Mouse (Mus musculus) ES-CJ7 (cell line): Measurements from ENCODE around the gene Dhdds.

ENCODE experiments used
- DNase-seq: peaks from one replicate; pipeline ENCODE4 v3.0.0; 2011; ENCODE audit warnings: low read depth, low spot score

Gene Dhdds

GRCm38 (mm10) chr4:133956358-133956757, 44.4 kb downstream of the Dhdds start:
- DNase-seq, result peak; percentile 97

GRCm38 (mm10) chr4:133946736-133947135, 54.0 kb downstream of the Dhdds start:
- no peak for DNase-seq

GRCm38 (mm10) chr4:133943791-133944190, 56.9 kb downstream of the Dhdds start:
- no peak for DNase-seq

GRCm38 (mm10) chr4:133942679-133943078, 58.0 kb downstream of the Dhdds start:
- DNase-seq, result no peak

- DNase-seq, result no peak
These were observed 59.1 kb downstream of the Dhdds start for GRCm38 (mm10) chr4:133941576-133941975.

- no peak for DNase-seq
These were observed 60.1 kb downstream of the Dhdds start for GRCm38 (mm10) chr4:133940386-133941260.

GRCm38 (mm10) chr4:133938077-133938476, 62.6 kb downstream of the Dhdds start:
- no peak for DNase-seq

GRCm38 (mm10) chr4:133931785-133932184, 68.9 kb downstream of the Dhdds start:
- DNase-seq, result no peak

GRCm38 (mm10) chr4:133931349-133931748, 69.4 kb downstream of the Dhdds start:
- DNase-seq, result peak; percentile 37

- peak; percentile 42 for DNase-seq
These were observed 71.4 kb downstream of the Dhdds start for GRCm38 (mm10) chr4:133929278-133929670.

- peak; percentile 87 for DNase-seq
These were observed 72.0 kb downstream of the Dhdds start for GRCm38 (mm10) chr4:133928576-133929277.

GRCm38 (mm10) chr4:133925204-133925603, 75.5 kb downstream of the Dhdds start:
- DNase-seq, result no peak

- DNase-seq, result no peak
These were observed 77.0 kb downstream of the Dhdds start for GRCm38 (mm10) chr4:133923743-133924142.
